Mouse (Mus musculus): ENCODE measurements around the gene Tle4.

The Tle4 gene

DNA sequence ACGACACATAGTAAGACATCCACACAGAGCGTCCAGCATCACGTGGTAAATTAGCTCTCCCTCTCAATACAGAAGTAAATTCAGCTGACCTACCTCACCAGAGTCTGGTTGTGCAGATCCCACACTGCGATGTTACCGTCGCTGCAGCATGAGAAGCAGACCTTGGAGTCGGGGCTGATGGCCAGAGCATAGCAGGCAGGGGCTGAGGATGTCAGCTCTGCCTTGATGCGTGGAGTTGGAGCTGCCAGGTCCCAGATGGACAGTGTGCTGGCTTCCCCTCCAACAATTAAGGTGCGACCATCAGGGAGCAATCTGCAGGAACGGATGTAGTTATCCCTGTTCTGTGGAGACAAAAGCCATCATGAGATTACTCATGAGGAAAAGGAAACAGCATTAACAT is 144.4 kb downstream of the Tle4 start:
- DNase-seq (ENCODE audit: low spot score): no peak

DNA sequence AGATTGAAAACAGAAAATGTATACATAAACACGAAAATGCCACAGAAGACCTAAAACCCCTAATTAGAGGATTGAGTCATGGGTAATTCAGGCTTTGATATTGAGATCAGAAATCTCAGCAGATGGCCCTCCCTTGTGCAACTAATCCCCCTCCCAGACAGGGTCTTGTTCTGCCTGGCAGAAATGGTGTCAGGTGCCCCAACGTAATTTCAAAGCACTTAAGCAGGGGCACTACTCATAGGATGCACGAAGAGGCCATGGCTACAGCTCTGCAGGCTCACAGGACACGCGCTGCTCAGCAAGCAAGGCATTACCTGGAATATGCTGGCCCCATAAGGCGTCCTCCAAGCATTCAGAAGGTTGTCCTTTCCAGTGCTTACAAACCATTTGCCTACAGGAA is 146.5 kb downstream of the Tle4 start:
- DNase-seq (ENCODE audit: low spot score): no peak

DNA sequence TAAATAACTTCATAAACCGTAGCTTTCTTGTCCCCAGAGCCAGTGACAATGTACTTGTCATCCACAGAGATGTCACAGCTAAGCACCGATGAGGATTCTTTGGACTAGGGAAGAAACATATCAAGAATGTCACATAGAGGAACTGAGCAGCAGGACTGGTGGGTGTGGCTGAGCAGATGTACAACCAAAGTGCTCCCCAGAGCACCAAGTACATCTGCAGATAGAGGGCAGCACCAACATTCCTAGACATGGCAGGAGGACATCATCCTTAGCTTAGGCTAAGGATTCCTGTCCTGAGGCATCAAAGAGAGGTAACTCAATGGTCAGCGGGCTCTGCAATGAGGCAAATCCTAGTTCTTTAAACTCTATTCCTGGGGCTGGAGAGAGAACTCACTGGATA is 148.1 kb downstream of the Tle4 start:
- DNase-seq (ENCODE audit: low spot score): no peak

GRCm38 (mm10) chr19:14448586-14448985 is 149.3 kb downstream of the Tle4 start:
- DNase-seq (ENCODE audit: low spot score): no peak

DNA sequence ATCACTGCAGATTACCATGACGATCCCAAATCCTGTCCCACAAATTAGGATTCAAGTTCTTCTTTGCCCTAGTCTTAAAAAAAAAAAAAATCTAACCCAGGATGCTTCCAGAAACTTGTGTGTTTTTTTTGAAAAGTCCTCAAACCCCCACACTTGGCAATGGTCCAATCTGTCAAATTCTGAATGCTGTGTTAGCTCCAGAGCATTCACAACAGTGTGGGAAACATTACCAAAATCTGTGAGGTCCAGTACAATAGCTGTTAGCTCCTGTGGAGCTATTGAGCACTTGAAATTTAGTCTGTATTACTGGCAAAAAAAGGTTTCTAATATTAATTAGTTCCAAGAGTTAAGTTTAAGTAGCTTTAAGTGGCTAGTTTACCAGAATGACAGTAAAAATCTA is 150.4 kb downstream of the Tle4 start:
- no peak for DNase-seq (ENCODE audit: low spot score)

GRCm38 (mm10) chr19:14441861-14442260 is 156.0 kb downstream of the Tle4 start:
- DNase-seq (ENCODE audit: low spot score): no peak

DNA sequence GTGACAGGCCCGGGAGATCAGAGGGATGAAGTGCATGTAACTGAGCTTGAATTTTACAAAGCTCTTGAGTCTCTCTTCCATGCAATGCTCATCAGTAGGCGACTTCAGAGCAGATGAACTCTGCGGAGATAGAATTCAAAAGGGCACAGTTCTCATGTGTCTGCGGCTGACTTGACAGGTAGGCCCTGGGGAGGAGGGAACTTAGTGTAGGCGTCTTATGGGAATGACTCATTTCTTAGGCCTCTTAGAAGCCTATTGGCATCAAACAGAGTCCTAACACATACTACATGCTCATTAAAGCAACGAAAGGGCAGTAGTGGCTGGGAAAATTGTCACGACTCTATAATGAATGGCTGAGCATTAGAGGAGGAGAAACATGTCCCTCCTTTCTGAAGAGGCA is 160.6 kb downstream of the Tle4 start:
- DNase-seq (ENCODE audit: low spot score): no peak

GRCm38 (mm10) chr19:14436567-14436966 is 161.3 kb downstream of the Tle4 start:
- DNase-seq (ENCODE audit: low spot score): no peak

- DNase-seq (ENCODE audit: low spot score): no peak
Measured at GRCm38 (mm10) chr19:14435681-14436376, 162.0 kb downstream of the Tle4 start.

DNA sequence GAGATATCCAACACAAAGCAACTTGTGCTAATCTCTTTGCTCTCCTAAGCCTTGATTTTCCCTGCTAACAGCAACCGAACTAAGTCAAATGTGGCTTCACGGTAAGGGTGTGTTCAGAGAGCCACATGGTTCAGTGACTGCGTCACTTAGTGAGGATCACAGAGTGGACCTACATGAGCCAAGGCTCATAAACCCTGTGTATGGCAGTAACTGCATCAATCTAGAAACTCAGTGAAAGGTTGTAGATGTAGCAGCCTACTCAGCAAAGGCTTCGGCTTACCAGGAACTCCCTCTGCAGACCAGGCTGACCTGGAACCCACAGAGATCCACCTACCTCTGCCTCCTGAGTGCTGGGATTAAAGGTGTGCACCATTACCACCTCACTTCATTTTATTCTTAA is 164.0 kb downstream of the Tle4 start:
- DNase-seq (ENCODE audit: low spot score): no peak

DNA sequence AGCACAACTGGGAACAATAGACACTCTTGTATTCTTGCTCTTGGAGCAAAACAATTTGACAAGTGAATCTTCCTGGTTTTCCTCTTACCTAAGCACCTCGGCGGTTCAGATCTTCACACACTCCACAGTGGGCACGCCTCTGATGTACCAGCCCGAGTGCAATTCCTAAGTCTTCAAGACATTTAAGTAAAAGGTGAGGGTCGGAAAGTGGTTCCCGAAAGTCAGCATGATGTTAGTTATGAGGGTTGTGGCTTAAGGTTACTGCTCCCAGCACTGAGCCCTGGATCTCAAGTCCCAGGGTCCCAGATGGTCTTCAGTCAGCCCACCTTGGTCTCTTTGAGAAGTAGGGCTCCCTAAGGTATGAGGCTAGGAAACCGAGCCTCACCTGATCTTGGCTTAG is 165.4 kb downstream of the Tle4 start:
- no peak for DNase-seq (ENCODE audit: low spot score)

DNA sequence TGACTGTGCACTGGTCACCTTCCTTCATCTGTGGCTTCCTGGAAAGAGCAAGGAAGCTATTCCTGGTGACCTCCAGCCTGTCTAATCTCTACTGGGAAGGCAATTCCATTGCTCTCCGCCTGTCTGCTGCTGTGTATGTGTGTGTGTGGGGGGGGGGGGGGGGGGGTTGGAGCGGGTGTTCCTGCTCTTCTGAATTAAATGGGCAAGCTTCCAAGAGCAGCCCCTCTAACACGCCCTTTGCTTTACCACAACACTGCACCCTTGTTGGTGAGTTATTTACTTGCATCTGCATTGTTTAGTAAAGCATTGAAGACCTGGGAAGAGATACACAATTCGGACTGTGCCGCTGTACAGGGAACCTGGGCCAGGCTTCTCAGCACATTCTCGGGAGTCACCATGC is 170.9 kb downstream of the Tle4 start:
- DNase-seq (ENCODE audit: low spot score): no peak

GRCm38 (mm10) chr19:14426244-14426868 is 171.5 kb downstream of the Tle4 start:
- DNase-seq (ENCODE audit: low spot score): no peak

GRCm38 (mm10) chr19:14425122-14425521 is 172.7 kb downstream of the Tle4 start:
- DNase-seq (ENCODE audit: low spot score): no peak

DNA sequence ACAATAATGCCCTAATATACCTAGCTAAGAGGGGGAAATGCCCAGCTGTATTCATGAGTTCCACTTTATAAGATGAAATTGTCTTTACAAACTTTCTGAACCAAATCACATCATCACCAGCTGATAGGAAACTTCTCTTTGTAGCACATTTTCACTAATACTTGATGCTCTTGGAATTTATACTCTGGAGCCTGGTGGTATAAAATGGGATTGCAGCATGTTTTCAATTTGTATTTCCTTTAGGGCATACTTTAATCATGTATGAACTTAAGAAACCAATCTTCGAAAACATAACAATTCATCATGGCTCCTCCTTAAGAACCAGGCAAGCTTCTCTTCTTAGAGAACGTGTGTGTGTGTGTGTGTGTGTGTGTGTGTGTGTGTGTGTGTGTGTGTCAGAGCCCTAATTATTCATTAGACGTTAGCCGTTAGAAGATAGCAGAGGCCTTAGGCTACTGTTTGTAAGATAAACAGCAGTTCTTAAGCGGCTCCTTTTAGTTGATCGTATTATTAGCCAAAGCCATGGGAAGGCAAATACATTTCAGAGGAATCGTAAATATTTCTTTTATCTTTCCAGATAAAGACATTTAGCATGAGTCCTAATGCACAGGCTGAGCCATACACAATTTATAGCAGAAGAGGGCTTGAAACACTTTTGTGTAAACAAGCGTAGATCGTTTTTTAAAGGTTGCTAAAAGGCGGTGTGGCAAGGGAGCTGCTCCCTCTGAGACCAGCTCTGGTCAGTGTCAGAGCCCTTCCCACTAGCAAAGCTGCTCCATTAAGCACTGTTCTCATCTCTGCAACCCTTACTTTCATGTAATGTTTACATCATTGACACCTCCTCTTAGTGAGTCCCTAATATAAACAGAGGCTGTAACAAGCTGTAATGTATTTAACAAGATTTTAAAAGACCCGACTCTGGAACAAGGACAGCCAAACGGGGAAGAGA is 173.6 kb downstream of the Tle4 start:
- no peak for DNase-seq (ENCODE audit: low spot score)

GRCm38 (mm10) chr19:14421691-14422090 is 176.2 kb downstream of the Tle4 start:
- DNase-seq (ENCODE audit: low spot score): no peak

- no peak for DNase-seq (ENCODE audit: low spot score)
Measured at GRCm38 (mm10) chr19:14419886-14420285, 178.0 kb downstream of the Tle4 start.

- DNase-seq (ENCODE audit: low spot score): no peak
Measured at GRCm38 (mm10) chr19:14416845-14417244, 181.0 kb downstream of the Tle4 start.

DNA sequence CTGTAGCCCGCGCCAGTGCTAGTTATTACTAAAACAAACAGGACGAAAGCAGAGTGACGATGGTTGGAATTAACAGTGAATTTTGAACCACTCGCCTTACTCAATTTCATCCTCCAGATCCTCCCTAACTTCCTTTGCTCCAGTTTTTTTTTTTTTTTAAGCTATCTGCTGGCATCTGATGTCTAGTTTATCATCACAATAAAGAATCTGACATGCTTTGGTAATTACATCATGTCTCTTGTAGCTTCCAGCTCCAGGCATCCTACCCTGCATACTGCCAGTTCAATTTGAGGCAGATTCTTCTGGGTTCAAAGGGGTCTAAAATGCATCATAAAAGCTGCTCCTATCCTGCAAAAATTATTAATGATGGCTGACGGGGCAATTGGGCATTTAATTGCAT is 181.9 kb downstream of the Tle4 start:
- DNase-seq (ENCODE audit: low spot score): no peak

GRCm38 (mm10) chr19:14414957-14415356 is 182.9 kb downstream of the Tle4 start:
- no peak for DNase-seq (ENCODE audit: low spot score)

DNA sequence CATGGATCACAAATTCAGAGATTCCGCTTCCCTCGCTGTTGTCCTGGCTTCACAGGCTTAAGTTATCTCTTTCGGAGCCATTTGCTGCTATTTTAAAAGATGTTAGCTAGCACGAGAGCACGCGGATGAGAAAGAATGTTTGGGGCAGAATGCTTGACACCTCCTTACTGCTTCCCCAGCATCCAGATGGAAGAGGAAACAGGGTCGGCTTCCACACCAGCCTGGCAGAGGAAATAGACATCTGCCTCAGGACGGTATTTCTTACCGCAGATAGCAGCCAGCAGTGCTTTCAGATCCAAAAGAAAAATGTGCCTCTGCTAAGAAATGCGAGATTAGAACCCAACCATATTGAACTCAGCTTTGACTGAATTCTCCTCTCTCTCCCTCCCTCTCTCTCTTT is 191.2 kb downstream of the Tle4 start:
- no peak for DNase-seq (ENCODE audit: low spot score)
